Mouse (Mus musculus): ENCODE measurements around the gene Ptgfrn. TPM values are rescaled to one million over a fixed set of nuclear protein-coding genes. Genes with fewer than 3 reads are reported as not detected.

The Ptgfrn gene
- polyA plus RNA-seq, 1 experiment from 2014 or later, result 6.1 TPM

DNA sequence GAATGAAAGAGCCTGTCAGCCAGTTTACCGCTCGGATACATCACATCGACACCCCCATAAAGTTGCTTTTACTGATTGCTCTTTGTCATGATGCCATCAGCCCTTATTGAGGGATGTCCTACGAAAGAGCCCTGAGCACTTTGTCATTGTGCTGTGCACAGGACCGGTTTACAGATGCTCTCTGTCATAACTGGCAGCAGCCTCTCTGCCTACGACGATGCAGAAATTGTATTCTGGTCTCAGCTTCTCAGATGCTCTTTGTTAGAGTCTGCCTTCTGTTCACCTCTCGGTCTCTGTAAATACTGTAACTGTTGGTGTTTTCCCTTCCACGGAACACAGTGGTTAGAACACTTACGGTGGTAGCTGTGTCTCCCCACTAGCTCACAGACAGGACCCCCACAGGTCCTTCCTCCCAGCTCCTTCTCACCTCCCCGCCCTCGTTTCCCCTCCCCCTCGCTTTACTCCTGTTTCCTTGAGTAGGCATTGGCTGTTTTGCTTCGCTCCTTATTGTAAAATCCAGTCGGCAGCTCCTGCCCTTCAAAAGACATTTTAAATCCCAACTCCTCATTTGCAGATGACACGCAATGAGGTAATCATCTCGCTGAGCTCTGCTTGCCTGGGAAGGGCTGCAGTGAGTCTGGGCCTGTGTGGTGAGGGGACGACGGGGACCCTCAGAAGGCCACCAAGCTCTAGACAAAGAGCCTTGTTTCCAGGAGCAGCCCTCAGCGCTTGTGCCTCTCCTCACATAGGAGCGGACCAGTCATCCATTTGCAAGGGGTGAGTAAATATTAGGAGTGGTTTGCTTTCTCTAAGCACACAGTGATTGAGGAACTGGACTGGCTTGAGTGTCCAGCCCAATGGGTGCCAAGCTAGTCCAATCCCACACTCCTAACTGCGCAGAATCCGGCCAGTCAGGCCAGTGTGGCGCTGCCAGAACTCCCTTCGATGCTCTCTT, 6.6 kb upstream of the Ptgfrn start:
- Histone ChIP-seq H3K27me3 (no peaks in the 10 kb centered on the region), H3K4me1 (replicated peaks) (peaks cover 21% of the 10 kb centered on the region), H3K27ac (peak overlapping the region; percentile 36), H3K9ac (replicated peaks) (0 out of 2 replicates have a peak overlapping the region, but pooled peaks have one; percentile 44), H3K36me3 (no peaks in the 10 kb centered on the region), H3K4me3 (replicated peaks) (no peak overlapping the region), H3K9me3 (peaks cover 3% of the 10 kb centered on the region; the same call in 1 of the 2 replicates), H3K4me2 (peak overlapping the region; percentile 39)
- 49% methylated on average over 25 of the region's 25 CpGs for WGBS
- no peak for ATAC-seq (ENCODE audit: insufficient number of reproducible peaks, insufficient read depth, low FRiP score, low TSS enrichment, low read depth)

DNA sequence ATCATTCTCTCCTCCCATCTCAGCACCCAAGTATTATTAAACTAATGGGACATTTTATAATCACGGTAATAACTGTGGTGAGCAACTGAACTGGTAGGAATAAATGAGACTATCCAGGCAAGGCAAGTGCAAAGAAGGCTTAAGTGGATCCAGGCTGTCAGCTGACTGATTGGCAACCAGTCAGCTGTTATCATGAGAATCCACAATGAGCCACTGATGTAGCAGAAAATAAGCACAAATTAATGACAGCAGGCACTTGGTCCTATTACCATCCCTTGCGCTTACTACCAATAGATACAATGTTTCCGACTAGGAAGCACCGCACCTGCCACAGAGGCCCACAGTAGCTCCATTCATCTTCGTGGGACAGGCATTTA, 2.4 kb upstream of the Ptgfrn start:
- 84% methylated on average over 5 of the region's 5 CpGs for WGBS
- Histone ChIP-seq H3K9ac (replicated peaks) (no peak overlapping the region), H3K9me3 (no peaks in the 10 kb centered on the region), H3K4me2 (no peak overlapping the region), H3K36me3 (no peaks in the 10 kb centered on the region), H3K27me3 (no peaks in the 10 kb centered on the region), H3K4me1 (replicated peaks) (peaks cover 51% of the 10 kb centered on the region), H3K4me3 (replicated peaks) (no peak overlapping the region), H3K27ac (no peak overlapping the region)
- no peak for ATAC-seq (ENCODE audit: insufficient number of reproducible peaks, insufficient read depth, low FRiP score, low TSS enrichment, low read depth)

DNA sequence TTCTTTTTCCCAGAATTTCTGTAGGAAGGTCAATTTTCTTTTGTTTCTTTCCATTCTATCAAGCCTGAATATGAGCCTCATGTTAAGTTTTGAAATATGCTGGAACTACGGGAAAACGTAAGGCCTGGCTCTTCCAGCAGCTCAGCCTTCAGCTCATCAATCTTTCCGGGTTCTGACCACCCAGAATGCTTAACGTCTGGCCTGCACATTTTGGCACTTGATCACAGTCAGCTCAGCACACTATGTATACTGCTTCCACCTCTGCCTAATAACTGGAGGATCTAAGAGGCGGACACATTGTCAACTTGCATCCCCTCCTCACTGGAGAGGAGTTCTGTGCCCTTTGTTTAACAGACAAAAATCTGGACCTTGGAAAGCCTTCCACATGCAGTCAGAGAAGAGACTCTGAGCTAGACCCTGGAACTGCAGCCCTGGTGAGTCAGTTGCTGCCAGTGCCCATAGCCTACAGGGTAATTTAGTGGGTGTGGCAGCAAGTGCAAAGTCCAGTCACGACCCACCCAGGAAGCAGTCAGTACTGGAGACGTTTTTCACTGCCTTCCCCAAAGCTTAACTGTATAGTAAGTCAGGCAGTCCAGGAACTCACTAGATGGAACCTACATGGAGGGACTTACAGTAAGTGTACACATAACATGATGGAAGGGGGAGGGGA, 1.9 kb upstream of the Ptgfrn start:
- Histone ChIP-seq H3K9ac (replicated peaks) (no peak overlapping the region), H3K27me3 (no peaks in the 10 kb centered on the region), H3K4me3 (replicated peaks) (no peak overlapping the region), H3K9me3 (no peaks in the 10 kb centered on the region), H3K36me3 (no peaks in the 10 kb centered on the region), H3K4me2 (no peak overlapping the region), H3K4me1 (replicated peaks) (peaks cover 49% of the 10 kb centered on the region), H3K27ac (no peak overlapping the region)
- 27% methylated on average over 7 of the region's 7 CpGs for WGBS
- ATAC-seq (ENCODE audit: insufficient number of reproducible peaks, insufficient read depth, low FRiP score, low TSS enrichment, low read depth), result no peak

DNA sequence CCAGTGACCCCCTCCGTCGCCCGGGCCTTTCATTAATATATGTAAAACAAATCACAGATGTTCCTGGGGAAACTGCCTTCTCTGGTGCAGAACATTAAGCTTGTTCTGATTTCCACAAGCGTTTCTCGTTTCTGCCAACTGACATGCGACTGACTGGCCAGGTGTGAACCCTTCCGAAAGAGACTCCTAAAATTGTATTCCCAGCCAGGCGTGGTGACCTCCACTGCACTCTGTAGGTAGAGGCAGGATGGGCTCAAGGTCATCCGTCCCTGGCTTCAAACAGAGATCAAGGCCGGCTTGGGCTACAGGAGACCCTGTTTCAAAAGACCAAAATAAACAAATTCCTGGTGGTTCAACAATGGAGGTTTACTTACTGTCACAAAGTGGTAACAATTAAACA, 1.2 kb upstream of the Ptgfrn start:
- H3K9ac ChIP-seq (replicated peaks), result no peak overlapping the region
- H3K27me3 ChIP-seq, result no peaks in the 10 kb centered on the region
- H3K27ac ChIP-seq, result peak overlapping the region; percentile 95
- H3K4me1 ChIP-seq (replicated peaks), result peaks cover 42% of the 10 kb centered on the region
- ATAC-seq (ENCODE audit: insufficient number of reproducible peaks, insufficient read depth, low FRiP score, low TSS enrichment, low read depth), result no peak
- H3K4me3 ChIP-seq (replicated peaks), result no peak overlapping the region
- no peaks in the 10 kb centered on the region for H3K9me3 ChIP-seq
- WGBS, result 34% methylated on average over 10 of the region's 10 CpGs
- H3K4me2 ChIP-seq, result no peak overlapping the region
- no peaks in the 10 kb centered on the region for H3K36me3 ChIP-seq

DNA sequence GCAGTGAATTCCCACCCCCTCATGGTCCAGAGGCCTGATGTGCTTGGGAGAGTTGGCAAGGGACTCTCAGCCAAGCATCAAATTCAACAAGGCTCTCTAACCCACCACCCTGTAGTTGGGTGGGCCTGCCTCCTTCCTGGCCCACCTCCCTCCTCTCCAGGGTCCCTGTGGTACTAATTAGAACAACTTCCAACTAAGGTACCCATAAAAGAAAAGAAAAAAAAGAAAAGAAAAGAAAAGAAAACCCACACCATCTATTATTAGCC, 693 bp upstream of the Ptgfrn start:
- Histone ChIP-seq H3K9ac (replicated peaks) (peak overlapping the region; percentile 96; the same call in 1 of the 2 replicates), H3K27ac (peak overlapping the region; percentile 95), H3K4me1 (replicated peaks) (peaks cover 44% of the 10 kb centered on the region), H3K4me2 (peak overlapping the region; percentile 81), H3K9me3 (no peaks in the 10 kb centered on the region), H3K36me3 (no peaks in the 10 kb centered on the region), H3K4me3 (replicated peaks) (peak overlapping the region; percentile 87), H3K27me3 (no peaks in the 10 kb centered on the region)
- ATAC-seq (ENCODE audit: insufficient number of reproducible peaks, insufficient read depth, low FRiP score, low TSS enrichment, low read depth), result peak; percentile 15; the same call in 1 of the 2 replicates

DNA sequence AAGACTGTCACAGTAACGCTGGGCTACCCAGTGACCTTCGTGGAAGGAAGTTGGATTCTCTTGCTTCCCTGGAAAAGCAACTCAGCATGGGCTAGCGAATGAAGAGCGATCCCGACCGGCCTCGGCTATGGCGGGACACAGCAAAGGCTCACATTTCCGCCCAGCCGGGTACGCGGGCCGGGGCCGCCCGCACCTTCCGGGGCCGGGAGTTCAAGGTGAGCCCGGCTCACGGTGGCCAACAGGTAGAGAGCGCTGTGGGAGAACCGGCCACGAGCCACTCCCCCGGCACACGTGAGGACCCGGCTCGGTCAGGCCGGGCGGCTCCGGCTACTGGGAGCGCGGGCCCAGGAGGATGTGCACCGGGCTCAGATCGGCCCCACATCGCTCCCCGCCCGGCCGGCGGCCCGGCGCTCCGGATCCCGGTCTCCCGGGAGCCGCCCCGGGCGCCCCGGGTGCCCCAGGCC, 488 bp downstream of the Ptgfrn start:
- Histone ChIP-seq H3K4me3 (replicated peaks) (peak overlapping the region; percentile 87), H3K36me3 (no peaks in the 10 kb centered on the region), H3K27ac (peak overlapping the region; percentile 95), H3K27me3 (no peaks in the 10 kb centered on the region), H3K4me2 (peak overlapping the region; percentile 81), H3K9ac (replicated peaks) (peak overlapping the region; percentile 96), H3K4me1 (replicated peaks) (peaks cover 54% of the 10 kb centered on the region), H3K9me3 (no peaks in the 10 kb centered on the region)
- WGBS, result 0% methylated on average over 41 of the region's 47 CpGs
- ATAC-seq (ENCODE audit: insufficient number of reproducible peaks, insufficient read depth, low FRiP score, low TSS enrichment, low read depth), result peak; percentile 33

DNA sequence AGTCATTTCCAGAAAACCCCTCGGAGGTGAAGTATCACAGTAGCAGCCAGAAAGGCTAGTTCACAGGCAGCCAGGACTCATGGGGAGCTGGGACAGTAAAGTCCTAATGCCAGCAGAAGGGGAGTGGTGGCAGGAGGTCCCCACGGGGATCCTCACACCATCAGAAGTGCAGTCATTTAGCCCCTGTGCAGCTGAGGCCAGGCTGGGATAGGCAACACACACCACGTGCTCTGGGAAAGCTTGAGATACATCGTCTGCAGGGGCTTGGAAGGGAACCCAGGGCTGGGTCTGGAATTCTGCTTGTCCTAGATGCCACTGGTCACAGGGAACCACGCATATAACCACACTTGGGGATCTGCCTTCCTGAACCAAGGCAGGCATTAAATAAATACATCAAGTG, 1.2 kb downstream of the Ptgfrn start:
- H3K4me2 ChIP-seq, result peak overlapping the region; percentile 81
- 0 out of 2 replicates have a peak overlapping the region, but pooled peaks have one; percentile 95 for H3K27ac ChIP-seq
- H3K27me3 ChIP-seq, result no peaks in the 10 kb centered on the region
- ATAC-seq (ENCODE audit: insufficient number of reproducible peaks, insufficient read depth, low FRiP score, low TSS enrichment, low read depth), result no peak
- 15% methylated on average over 5 of the region's 5 CpGs for WGBS
- peaks cover 55% of the 10 kb centered on the region for H3K4me1 ChIP-seq (replicated peaks)
- H3K9me3 ChIP-seq, result no peaks in the 10 kb centered on the region
- peak overlapping the region; percentile 87 for H3K4me3 ChIP-seq (replicated peaks)
- H3K9ac ChIP-seq (replicated peaks), result peak overlapping the region; percentile 96
- 0 out of 2 replicates have a peak, but pooled peaks cover 4% of the 10 kb centered on the region for H3K36me3 ChIP-seq

DNA sequence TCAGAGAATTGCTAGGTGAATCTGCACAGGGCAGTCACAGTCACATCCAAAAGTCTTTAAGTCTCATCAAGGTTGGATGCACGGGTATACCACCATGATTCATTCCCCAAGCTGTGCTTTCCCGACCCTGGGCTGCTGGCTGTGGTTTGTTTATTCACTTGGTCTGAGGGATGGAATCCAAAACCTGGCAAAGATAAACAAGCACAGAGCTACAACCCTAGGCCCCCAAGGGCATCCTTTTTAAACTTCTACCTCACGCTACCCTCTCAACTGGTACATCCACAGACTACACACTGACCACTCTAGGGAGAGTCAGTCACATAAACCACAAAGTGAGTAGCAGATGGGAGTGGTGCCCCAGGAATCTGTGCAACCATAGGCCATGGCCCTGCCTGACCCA, 1.8 kb downstream of the Ptgfrn start:
- peak overlapping the region; percentile 81 for H3K4me2 ChIP-seq
- H3K4me1 ChIP-seq (replicated peaks), result peaks cover 55% of the 10 kb centered on the region
- no peaks in the 10 kb centered on the region for H3K9me3 ChIP-seq
- H3K9ac ChIP-seq (replicated peaks), result peak overlapping the region; percentile 96; the same call in 1 of the 2 replicates
- ATAC-seq (ENCODE audit: insufficient number of reproducible peaks, insufficient read depth, low FRiP score, low TSS enrichment, low read depth), result no peak
- H3K36me3 ChIP-seq, result 0 out of 2 replicates have a peak, but pooled peaks cover 4% of the 10 kb centered on the region
- H3K27ac ChIP-seq, result no peak overlapping the region
- H3K27me3 ChIP-seq, result no peaks in the 10 kb centered on the region
- peak overlapping the region; percentile 87; the same call in 1 of the 2 replicates for H3K4me3 ChIP-seq (replicated peaks)
- 53% methylated on average over 3 of the region's 3 CpGs for WGBS

DNA sequence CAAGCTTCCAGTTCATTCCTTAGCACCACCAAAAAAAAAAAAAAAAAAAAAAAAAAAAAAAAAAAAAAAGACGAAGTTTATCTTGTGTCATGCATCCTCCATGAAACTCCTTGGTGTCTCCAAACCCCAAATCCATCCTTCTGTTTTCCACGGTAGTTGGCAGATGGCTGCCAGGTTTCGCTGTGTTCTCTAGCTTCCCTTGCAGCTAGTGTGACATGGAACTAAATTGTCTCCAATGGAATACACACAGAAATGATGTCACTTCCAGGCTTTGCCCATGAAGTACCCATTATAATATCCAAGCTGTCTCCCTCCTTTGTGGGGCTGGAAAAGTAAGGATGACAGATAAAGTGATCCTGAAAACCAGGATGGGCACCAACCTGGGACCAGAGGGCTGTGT, 3.8 kb downstream of the Ptgfrn start:
- WGBS, result 85% methylated on average over 3 of the region's 3 CpGs
- Histone ChIP-seq H3K4me1 (replicated peaks) (peaks cover 46% of the 10 kb centered on the region), H3K4me3 (replicated peaks) (no peak overlapping the region)

DNA sequence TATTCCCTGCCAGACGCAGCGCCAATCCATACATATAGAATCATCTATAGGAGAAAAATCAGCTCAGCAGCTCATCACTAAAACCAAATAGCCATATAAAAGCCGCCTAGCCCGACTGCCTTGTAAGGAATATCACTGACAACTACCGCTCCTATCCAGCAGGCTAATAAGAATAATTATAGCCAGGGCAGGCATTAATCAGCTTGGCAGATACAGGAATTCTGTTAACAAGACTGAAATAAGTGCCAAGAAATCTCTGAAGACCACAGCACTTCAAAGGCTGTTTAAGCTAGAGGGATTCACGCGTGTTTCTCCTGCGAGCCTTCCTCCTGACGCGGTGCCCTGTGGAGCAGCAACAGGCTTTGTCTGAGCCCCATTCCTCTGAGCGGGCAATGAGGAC, 4.6 kb downstream of the Ptgfrn start:
- H3K27me3 ChIP-seq, result no peaks in the 10 kb centered on the region
- no peak overlapping the region for H3K4me3 ChIP-seq (replicated peaks)
- no peak overlapping the region for H3K4me2 ChIP-seq
- WGBS, result 77% methylated on average over 11 of the region's 11 CpGs
- no peaks in the 10 kb centered on the region for H3K9me3 ChIP-seq
- peaks cover 41% of the 10 kb centered on the region for H3K4me1 ChIP-seq (replicated peaks)
- 0 out of 2 replicates have a peak, but pooled peaks cover 4% of the 10 kb centered on the region for H3K36me3 ChIP-seq
- H3K27ac ChIP-seq, result no peak overlapping the region
- no peak for ATAC-seq (ENCODE audit: insufficient number of reproducible peaks, insufficient read depth, low FRiP score, low TSS enrichment, low read depth)
- no peak overlapping the region for H3K9ac ChIP-seq (replicated peaks)

More for the DNA sequence above, 3.8 kb downstream of the Ptgfrn start:
- H3K36me3 ChIP-seq, result 0 out of 2 replicates have a peak, but pooled peaks cover 4% of the 10 kb centered on the region
- H3K4me2 ChIP-seq, result no peak overlapping the region
- no peak for ATAC-seq (ENCODE audit: insufficient number of reproducible peaks, insufficient read depth, low FRiP score, low TSS enrichment, low read depth)
- H3K9me3 ChIP-seq, result no peaks in the 10 kb centered on the region
- no peaks in the 10 kb centered on the region for H3K27me3 ChIP-seq
- H3K9ac ChIP-seq (replicated peaks), result no peak overlapping the region
- no peak overlapping the region for H3K27ac ChIP-seq

DNA sequence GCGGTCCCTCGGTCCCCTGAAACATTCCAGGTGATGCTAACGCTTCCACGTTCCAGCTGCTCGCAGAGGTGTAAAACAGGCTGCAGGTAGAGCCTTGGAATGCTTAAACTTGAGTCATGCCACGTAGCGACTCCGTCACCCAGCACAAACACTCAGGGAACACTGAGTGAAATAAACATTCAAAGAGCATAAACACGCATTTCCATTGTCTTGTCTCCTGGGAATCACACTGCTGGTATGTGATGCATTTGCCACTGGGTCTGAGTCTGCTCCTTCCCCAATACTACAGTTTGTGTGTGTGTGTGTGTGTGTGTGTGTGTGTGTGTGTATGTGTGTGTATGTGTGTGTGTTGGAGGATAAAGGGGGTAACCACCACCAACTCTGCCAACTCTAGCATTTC, 5.2 kb downstream of the Ptgfrn start:
- Histone ChIP-seq H3K4me2 (no peak overlapping the region), H3K9me3 (no peaks in the 10 kb centered on the region), H3K27ac (no peak overlapping the region), H3K9ac (replicated peaks) (no peak overlapping the region), H3K4me3 (replicated peaks) (no peak overlapping the region), H3K36me3 (0 out of 2 replicates have a peak, but pooled peaks cover 4% of the 10 kb centered on the region), H3K27me3 (no peaks in the 10 kb centered on the region), H3K4me1 (replicated peaks) (peaks cover 40% of the 10 kb centered on the region)
- ATAC-seq (ENCODE audit: insufficient number of reproducible peaks, insufficient read depth, low FRiP score, low TSS enrichment, low read depth), result no peak
- 86% methylated on average over 9 of the region's 9 CpGs for WGBS

Measured in limb, embryonic 12.5 days (tissue).